ENCODE assay signal across 9 mouse cellular contexts in the genomic region with DNA sequence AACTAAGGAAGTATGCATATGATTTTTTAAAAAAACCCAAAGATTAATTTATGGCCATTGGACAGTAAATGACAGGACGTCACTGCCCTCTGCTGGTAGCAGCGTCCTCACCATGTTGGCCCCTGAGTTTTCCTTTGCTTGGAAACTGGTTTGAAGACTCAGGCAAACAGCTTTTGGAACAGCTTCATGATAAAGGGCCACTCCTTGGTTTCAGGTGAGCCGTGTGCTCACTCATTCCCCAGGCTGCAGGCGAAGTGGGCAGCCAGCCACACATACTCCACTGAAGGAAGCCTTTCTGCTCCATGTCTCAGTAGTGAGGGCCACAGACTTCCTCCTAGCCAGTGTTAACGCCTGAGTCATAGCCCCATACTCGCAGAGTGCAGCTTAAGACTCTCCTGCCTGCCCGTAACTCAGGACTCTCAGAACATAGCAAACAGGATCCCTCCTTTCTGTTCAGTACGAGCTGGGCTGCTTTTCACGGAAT.
DNase-seq lines count a peak whose midpoint lies in the region; ATAC-seq and TF ChIP-seq lines count a peak whose summit lies in the region.
"Had no signal": no experiment of that assay in that cellular context is flagged by ENCODE, and none has a peak within 500 bp of the region (broad histone marks: within the 10 kb centered on the region; RNA-seq: fewer than 3 reads in every experiment).

No protein-coding gene starts in this region.

- no peak for TF ChIP-seq POLR2A in cortical plate, adult 2 months (IDR thresholded peaks at IDR 0.05; ENCODE audit: extremely low read depth, insufficient read depth, low read length)

- no peak overlapping the region for H3K4me3 ChIP-seq in cortical plate, adult 2 months (ENCODE audit: insufficient read depth, low read length)
- H3K4me3 ChIP-seq: neural tube, embryonic 13.5 days had no signal

- intact Hi-C loops in heart, postnatal 14 days (cut with DNase I), result loop anchor here (1.0 to 5.0 kb wide), 3 partner anchors 35 to 212 kb away; no protein-coding TSS in a partner anchor

- ATAC-seq in activated CD4-positive, CD25-positive, alpha-beta regulatory T cell, adult 4 months, result peak; percentile 85

- no peak overlapping the region for H3K27ac ChIP-seq in cortical plate, adult 2 months (ENCODE audit: insufficient read depth, low read length)
- H3K27ac ChIP-seq: neural tube, embryonic 13.5 days had no signal

- TF ChIP-seq CTCF in cortical plate, adult 2 months (IDR thresholded peaks at IDR 0.05; ENCODE audit: extremely low read depth, insufficient read depth, low read length), result peak; percentile 87

- peak; percentile 52 for DNase-seq in gastrocnemius, adult 18-20 months (ENCODE audit: low spot score)
- DNase-seq in gastrocnemius, postnatal 25 days, result no peak
- peak; percentile 81 to 90 for DNase-seq in heart, postnatal 14 days
- peak; percentile 82 to 84 for DNase-seq in layer of hippocampus, postnatal 10 days (ENCODE audit: low spot score in 2 of 2)
- DNase-seq in lung, postnatal 10 days, result peak; percentile 90
- DNase-seq in spleen, postnatal 14 days (ENCODE audit: low spot score in 2 of 2), result peak; percentile 53 to 71

- no peaks in the 10 kb centered on the region for H3K4me1 ChIP-seq in cortical plate, adult 2 months (ENCODE audit: control insufficient read depth, insufficient read depth, low read length)
